Mouse (Mus musculus) embryonic fibroblast, embryonic 13.5 days (primary cell): ENCODE results near the gene Pde10a.

Experiments used
- CTCF ChIP-seq: IDR thresholded peaks from 2 replicates; pipeline ENCODE4 v1.5.1; 2011; ENCODE audit warnings: mild to moderate bottlenecking, control low read depth, low read length, moderate library complexity, borderline replicate concordance; ENCODE audit not compliant: insufficient read depth
- POLR2A ChIP-seq: IDR thresholded peaks from 2 replicates; pipeline ENCODE4 v1.6.1; 2011; ENCODE audit warnings: low read depth, mild to moderate bottlenecking, control low read depth, low read length, moderate library complexity

GRCm38 (mm10) chr17:8745334-8745733 is 220.2 kb downstream of the Pde10a start:
- TF ChIP-seq POLR2A (no peak), CTCF (no peak)
